Comparison of ENCODE assay signal across 8 mouse cellular contexts in the genomic region with DNA sequence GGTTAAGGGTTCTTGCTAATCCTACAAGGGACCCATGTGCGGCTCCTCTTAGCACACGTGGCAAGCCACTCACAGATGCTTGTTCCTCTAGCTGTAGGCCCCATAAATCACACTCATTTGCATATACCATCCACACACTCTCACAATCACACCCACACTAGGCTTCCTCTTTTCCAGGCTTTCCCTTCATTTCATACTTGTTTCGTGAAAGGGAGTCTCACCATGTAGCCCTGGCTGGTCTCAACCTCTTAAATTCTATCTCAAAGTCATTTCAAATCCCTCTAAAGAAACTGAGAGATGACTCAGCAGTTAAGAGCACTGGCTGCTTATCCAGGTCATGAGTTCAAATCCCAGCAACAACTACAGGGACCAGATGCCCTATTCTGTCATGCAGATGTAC. TPM values are rescaled to one million over a fixed set of nuclear protein-coding genes. Genes with fewer than 3 reads are reported as not detected.
A peak's percentile ranks its signal among the peaks of the same experiment; 100 is the strongest.
DNase-seq lines count a peak whose midpoint lies in the region; ATAC-seq and TF ChIP-seq lines count a peak whose summit lies in the region.

No protein-coding gene starts in this region.

- TF ChIP-seq CTCF in heart, postnatal 0 days (IDR thresholded peaks at IDR 0.05; ENCODE audit: low read depth), result no peak

- ATAC-seq in heart, postnatal 0 days (ENCODE audit: insufficient read depth, low read depth), result no peak
- ATAC-seq in hindbrain, embryonic 13.5 days (ENCODE audit: low FRiP score), result no peak
- ATAC-seq in midbrain, embryonic 14.5 days (ENCODE audit: low FRiP score, low TSS enrichment), result no peak
- no peak for ATAC-seq in megakaryocyte-erythroid progenitor cell, adult 5-6 weeks (replicated peaks; ENCODE audit: low FRiP score, low TSS enrichment, poor library complexity, severe bottlenecking)
- no peak for ATAC-seq in activated CD4-positive, CD25-positive, alpha-beta regulatory T cell, adult 4 months

- H3K9me3 ChIP-seq in heart, postnatal 0 days (replicated peaks; ENCODE audit: control insufficient read depth, low read length), result no peaks in the 10 kb centered on the region
- H3K9me3 ChIP-seq in hindbrain, embryonic 13.5 days, result no peaks in the 10 kb centered on the region
- no peaks in the 10 kb centered on the region for H3K9me3 ChIP-seq in midbrain, embryonic 14.5 days (ENCODE audit: control insufficient read depth, low read length)

- peak overlapping the region; percentile 22 for H3K9ac ChIP-seq in heart, postnatal 0 days (replicated peaks; ENCODE audit: low read depth, low read length)
- H3K9ac ChIP-seq in hindbrain, embryonic 13.5 days, result peak overlapping the region; percentile 99
- peak overlapping the region; percentile 98 for H3K9ac ChIP-seq in midbrain, embryonic 14.5 days (replicated peaks; ENCODE audit: low read length)

- no peaks in the 10 kb centered on the region for H3K27me3 ChIP-seq in heart, postnatal 0 days (ENCODE audit: control insufficient read depth, insufficient read depth, low read length)
- no peaks in the 10 kb centered on the region for H3K27me3 ChIP-seq in hindbrain, embryonic 13.5 days
- no peaks in the 10 kb centered on the region for H3K27me3 ChIP-seq in midbrain, embryonic 14.5 days (ENCODE audit: control insufficient read depth, insufficient read depth, low read length)

- 67% methylated on average over 3 of the region's 3 CpGs for WGBS in heart, postnatal 0 days
- WGBS in hindbrain, embryonic 13.5 days, result 64% methylated on average over 3 of the region's 3 CpGs
- WGBS in midbrain, embryonic 14.5 days, result 72% methylated on average over 3 of the region's 3 CpGs

- no peak for DNase-seq in heart, postnatal 0 days (ENCODE audit: low spot score)
- no peak for DNase-seq in heart, postnatal 4 days
- DNase-seq in MN1 (ENCODE audit: low spot score), result peak; percentile 43
- no peak for DNase-seq in midbrain, embryonic 14.5 days
- DNase-seq in urinary bladder, postnatal 4 days (ENCODE audit: low spot score in 2 of 2), result no peak

- H3K4me3 ChIP-seq in heart, postnatal 0 days (ENCODE audit: low read depth, low read length), result peak overlapping the region; percentile 86
- peak overlapping the region; percentile 93 for H3K4me3 ChIP-seq in hindbrain, embryonic 13.5 days
- peak overlapping the region; percentile 89 for H3K4me3 ChIP-seq in midbrain, embryonic 14.5 days (replicated peaks; ENCODE audit: low read depth, low read length)

- peak overlapping the region; percentile 72 for H3K4me2 ChIP-seq in heart, postnatal 0 days (ENCODE audit: low read depth, low read length)
- peak overlapping the region; percentile 70 for H3K4me2 ChIP-seq in hindbrain, embryonic 13.5 days
- peak overlapping the region; percentile 89 for H3K4me2 ChIP-seq in midbrain, embryonic 14.5 days (ENCODE audit: low read length)

- peaks cover 72% of the 10 kb centered on the region for H3K36me3 ChIP-seq in heart, postnatal 0 days (replicated peaks; ENCODE audit: control insufficient read depth, insufficient read depth, low read length)
- peaks cover 62% of the 10 kb centered on the region for H3K36me3 ChIP-seq in hindbrain, embryonic 13.5 days
- H3K36me3 ChIP-seq in midbrain, embryonic 14.5 days (ENCODE audit: control insufficient read depth, insufficient read depth, low read length), result peaks cover 49% of the 10 kb centered on the region

- TF ChIP-seq EP300 in heart, postnatal 0 days (IDR thresholded peaks at IDR 0.05; ENCODE audit: low read depth), result no peak

- no peak overlapping the region for H3K27ac ChIP-seq in heart, postnatal 0 days (ENCODE audit: low read depth)
- H3K27ac ChIP-seq in hindbrain, embryonic 13.5 days, result no peak overlapping the region
- no peak overlapping the region for H3K27ac ChIP-seq in midbrain, embryonic 14.5 days (replicated peaks; ENCODE audit: low read depth, low read length)

- peaks cover 24% of the 10 kb centered on the region for H3K4me1 ChIP-seq in heart, postnatal 0 days (ENCODE audit: control insufficient read depth, insufficient read depth)
- peaks cover 42% of the 10 kb centered on the region for H3K4me1 ChIP-seq in hindbrain, embryonic 13.5 days (replicated peaks)
- peaks cover 20% of the 10 kb centered on the region for H3K4me1 ChIP-seq in midbrain, embryonic 14.5 days (ENCODE audit: control insufficient read depth, insufficient read depth, low read length)

RNA-seq across cellular contexts. Expression of a gene that starts 1.7 kb away (rescaled TPM):
- 77.2 and 139 TPM in 2 replicates for total RNA-seq in heart, postnatal 0 days (2014; rRNA removed; ENCODE audit: low replicate concordance)
- polyA plus RNA-seq in heart, postnatal 0 days (2015; fragmentation: Nextera tagmentation; extraction: Ambion mirVana), result 34.9 and 38.0 TPM in 2 replicates
- 100 to 1,000 TPM; 108 to 119 TPM for total RNA-seq in heart, postnatal 4 days (2021)
- polyA plus RNA-seq in hindbrain, embryonic 13.5 days (2015; fragmentation: Nextera tagmentation; extraction: Ambion mirVana), result 105 and 113 TPM in 2 replicates
- 82.0 and 95.9 TPM in 2 replicates for polyA plus RNA-seq in midbrain, embryonic 14.5 days (2014; fragmentation: Nextera tagmentation; extraction: Ambion mirVana)
- total RNA-seq in megakaryocyte-erythroid progenitor cell, adult 5-6 weeks (2014; fragmentation: Nextera tagmentation), result 308 and 381 TPM in 2 replicates
- 409 and 443 TPM in 2 replicates for total RNA-seq in megakaryocyte-erythroid progenitor cell, adult 5-6 weeks (2017)
- 10 to 100 TPM; 65.0 to 75.8 TPM for polyA plus RNA-seq in activated CD4-positive, CD25-positive, alpha-beta regulatory T cell, adult 4 months (2017; shearing (Covaris generic))

RNA-seq across cellular contexts. Expression of a gene that starts 8.4 kb away (rescaled TPM):
- 44.8 and 46.8 TPM in 2 replicates for total RNA-seq in heart, postnatal 0 days (2014; rRNA removed; ENCODE audit: low replicate concordance)
- 22.9 and 28.6 TPM in 2 replicates for polyA plus RNA-seq in heart, postnatal 0 days (2015; fragmentation: Nextera tagmentation; extraction: Ambion mirVana)
- total RNA-seq in heart, postnatal 4 days (2021), result 10 to 100 TPM; 32.5 to 36.0 TPM
- 19.2 and 20.0 TPM in 2 replicates for polyA plus RNA-seq in hindbrain, embryonic 13.5 days (2015; fragmentation: Nextera tagmentation; extraction: Ambion mirVana)
- polyA plus RNA-seq in midbrain, embryonic 14.5 days (2014; fragmentation: Nextera tagmentation; extraction: Ambion mirVana), result 12.0 and 12.9 TPM in 2 replicates
- 21.8 and 27.9 TPM in 2 replicates for total RNA-seq in megakaryocyte-erythroid progenitor cell, adult 5-6 weeks (2014; fragmentation: Nextera tagmentation)
- 19.6 and 29.9 TPM in 2 replicates for total RNA-seq in megakaryocyte-erythroid progenitor cell, adult 5-6 weeks (2017)
- 1 to 10 TPM; 1.3 to 1.5 TPM for polyA plus RNA-seq in activated CD4-positive, CD25-positive, alpha-beta regulatory T cell, adult 4 months (2017; shearing (Covaris generic))

RNA-seq across cellular contexts. Expression of a gene that starts 11.4 kb away (rescaled TPM):
- 4.1 and 5.6 TPM in 2 replicates for total RNA-seq in heart, postnatal 0 days (2014; rRNA removed; ENCODE audit: low replicate concordance)
- polyA plus RNA-seq in heart, postnatal 0 days (2015; fragmentation: Nextera tagmentation; extraction: Ambion mirVana), result 11.5 and 11.9 TPM in 2 replicates
- 1 to 10 TPM; 7.5 to 8.0 TPM for total RNA-seq in heart, postnatal 4 days (2021)
- 12.9 and 14.1 TPM in 2 replicates for polyA plus RNA-seq in hindbrain, embryonic 13.5 days (2015; fragmentation: Nextera tagmentation; extraction: Ambion mirVana)
- polyA plus RNA-seq in midbrain, embryonic 14.5 days (2014; fragmentation: Nextera tagmentation; extraction: Ambion mirVana), result 13.7 and 18.3 TPM in 2 replicates
- total RNA-seq in megakaryocyte-erythroid progenitor cell, adult 5-6 weeks (2014; fragmentation: Nextera tagmentation), result 9.0 and 11.4 TPM in 2 replicates
- total RNA-seq in megakaryocyte-erythroid progenitor cell, adult 5-6 weeks (2017), result 5.2 and 6.0 TPM in 2 replicates
- 1 to 10 TPM in 1 of 2 experiments, not detected in 1; 1.7 TPM for polyA plus RNA-seq in activated CD4-positive, CD25-positive, alpha-beta regulatory T cell, adult 4 months (2017; shearing (Covaris generic))

RNA-seq across cellular contexts. Expression of a gene that starts 18.5 kb away (rescaled TPM):
- total RNA-seq in heart, postnatal 0 days (2014; rRNA removed; ENCODE audit: low replicate concordance), result 5.3 and 5.9 TPM in 2 replicates
- 2.3 and 2.8 TPM in 2 replicates for polyA plus RNA-seq in heart, postnatal 0 days (2015; fragmentation: Nextera tagmentation; extraction: Ambion mirVana)
- 1 to 10 TPM; 3.9 to 4.3 TPM for total RNA-seq in heart, postnatal 4 days (2021)
- polyA plus RNA-seq in hindbrain, embryonic 13.5 days (2015; fragmentation: Nextera tagmentation; extraction: Ambion mirVana), result 22.2 and 23.8 TPM in 2 replicates
- 22.2 and 35.7 TPM in 2 replicates for polyA plus RNA-seq in midbrain, embryonic 14.5 days (2014; fragmentation: Nextera tagmentation; extraction: Ambion mirVana)
- 20.4 and 22.8 TPM in 2 replicates for total RNA-seq in megakaryocyte-erythroid progenitor cell, adult 5-6 weeks (2014; fragmentation: Nextera tagmentation)
- total RNA-seq in megakaryocyte-erythroid progenitor cell, adult 5-6 weeks (2017), result 3.0 and 6.4 TPM in 2 replicates
- polyA plus RNA-seq in activated CD4-positive, CD25-positive, alpha-beta regulatory T cell, adult 4 months (2017; shearing (Covaris generic)), result not detected

RNA-seq across cellular contexts. Expression of a gene that starts 27.6 kb away (rescaled TPM):
- total RNA-seq in heart, postnatal 0 days (2014; rRNA removed; ENCODE audit: low replicate concordance), result 7.3 and 14.8 TPM in 2 replicates
- 4.0 and 4.5 TPM in 2 replicates for polyA plus RNA-seq in heart, postnatal 0 days (2015; fragmentation: Nextera tagmentation; extraction: Ambion mirVana)
- total RNA-seq in heart, postnatal 4 days (2021), result 1 to 10 TPM; 5.0 to 5.5 TPM
- polyA plus RNA-seq in hindbrain, embryonic 13.5 days (2015; fragmentation: Nextera tagmentation; extraction: Ambion mirVana), result 25.8 and 27.4 TPM in 2 replicates
- 17.1 and 18.6 TPM in 2 replicates for polyA plus RNA-seq in midbrain, embryonic 14.5 days (2014; fragmentation: Nextera tagmentation; extraction: Ambion mirVana)
- total RNA-seq in megakaryocyte-erythroid progenitor cell, adult 5-6 weeks (2014; fragmentation: Nextera tagmentation), result 2.2 and 3.0 TPM in 2 replicates
- 1.1 and 3.3 TPM in 2 replicates for total RNA-seq in megakaryocyte-erythroid progenitor cell, adult 5-6 weeks (2017)
- polyA plus RNA-seq in activated CD4-positive, CD25-positive, alpha-beta regulatory T cell, adult 4 months (2017; shearing (Covaris generic)), result 10 to 100 TPM in 1 of 2 experiments, 1 to 10 TPM in 1; 7.8 to 10.1 TPM

Comparison
In these comparisons a context has a peak if more than half of its experiments do, and no peak if none do; other contexts are left out.
1. H3K9ac ChIP-seq: peak in every context shown above with its lines; median percentile 99 in hindbrain, embryonic 13.5 days; 98 in midbrain, embryonic 14.5 days; 22 in heart, postnatal 0 days.